Mouse (Mus musculus) lung, embryonic 16.5 days (tissue): Measurements from ENCODE around the gene Atpif1. TPM values are rescaled to one million over a fixed set of nuclear protein-coding genes. Genes with fewer than 3 reads are reported as not detected.
A peak's percentile ranks its signal among the peaks of the same experiment; 100 is the strongest.
"Not testable (repeated sequence)": the region's sequence is repeated elsewhere in the genome, so short reads cannot be mapped to it uniquely, and the experiment has no call there.

Experiments used
- ATAC-seq: fragments of 200-750 bp; cut with Nextera tagmentation; 2 replicates; pipeline ENCODE4 v1.8.0; 2017; ENCODE audit warnings: low read depth, mild to moderate bottlenecking, moderate library complexity
- H3K27ac ChIP-seq: fragments of 300-500 bp; sonication (generic); 2 replicates; pipeline ENCODE4 v1.5.1; 2014; ENCODE audit warnings: mild to moderate bottlenecking, control low read depth, low read length
- H3K27me3 ChIP-seq: fragments of 300-500 bp; sonication (generic); 2 replicates; pipeline ENCODE4 v1.6.1; 2014; ENCODE audit warnings: low read depth, low read length, mixed read lengths; ENCODE audit not compliant: control insufficient read depth, insufficient read depth
- H3K36me3 ChIP-seq: fragments of 300-500 bp; sonication (generic); 2 replicates; pipeline ENCODE4 v1.6.1; 2014; ENCODE audit warnings: low read length; ENCODE audit not compliant: control insufficient read depth, insufficient read depth
- H3K4me1 ChIP-seq: fragments of 300-500 bp; sonication (generic); replicated peaks from 2 replicates; pipeline ENCODE4 v1.6.1; 2014; ENCODE audit warnings: low read length, mixed read lengths; ENCODE audit not compliant: control insufficient read depth, insufficient read depth
- H3K4me2 ChIP-seq: fragments of 300-500 bp; sonication (generic); 2 replicates; pipeline ENCODE4 v1.6.1; 2014; ENCODE audit warnings: low read depth, low read length, control low read depth
- H3K4me3 ChIP-seq: fragments of 300-500 bp; sonication (generic); 2 replicates; pipeline ENCODE4 v1.5.1; 2014; ENCODE audit warnings: mild to moderate bottlenecking, low read length, control low read depth
- H3K9ac ChIP-seq: fragments of 300-500 bp; sonication (generic); 2 replicates; pipeline ENCODE4 v1.6.1; 2014; ENCODE audit warnings: low read length, control low read depth
- H3K9me3 ChIP-seq: fragments of 300-500 bp; sonication (generic); 2 replicates; pipeline ENCODE4 v1.6.1; 2016; ENCODE audit warnings: low read length; ENCODE audit not compliant: control insufficient read depth
- WGBS: fragments of 180-500 bp; shearing (Covaris S2); extraction: QIAGEN DNeasy Blood & Tissue Kit; methylation state at CpG from one replicate; pipeline ENCODE4 v1.1.7; 2014; 5-methylcytosine and 5-hydroxymethylcytosine counted together
- polyA plus RNA-seq: library from polyadenylated mRNA; unstranded; fragments of >200 nt; fragmentation: Nextera tagmentation; extraction: Ambion mirVana; gene quantifications from 2 replicates; pipeline ENCODE4 v1.2.1, GENCODE M21; 2015

Gene Atpif1
- polyA plus RNA-seq, 1 experiment from 2014 or later = 986 TPM

DNA sequence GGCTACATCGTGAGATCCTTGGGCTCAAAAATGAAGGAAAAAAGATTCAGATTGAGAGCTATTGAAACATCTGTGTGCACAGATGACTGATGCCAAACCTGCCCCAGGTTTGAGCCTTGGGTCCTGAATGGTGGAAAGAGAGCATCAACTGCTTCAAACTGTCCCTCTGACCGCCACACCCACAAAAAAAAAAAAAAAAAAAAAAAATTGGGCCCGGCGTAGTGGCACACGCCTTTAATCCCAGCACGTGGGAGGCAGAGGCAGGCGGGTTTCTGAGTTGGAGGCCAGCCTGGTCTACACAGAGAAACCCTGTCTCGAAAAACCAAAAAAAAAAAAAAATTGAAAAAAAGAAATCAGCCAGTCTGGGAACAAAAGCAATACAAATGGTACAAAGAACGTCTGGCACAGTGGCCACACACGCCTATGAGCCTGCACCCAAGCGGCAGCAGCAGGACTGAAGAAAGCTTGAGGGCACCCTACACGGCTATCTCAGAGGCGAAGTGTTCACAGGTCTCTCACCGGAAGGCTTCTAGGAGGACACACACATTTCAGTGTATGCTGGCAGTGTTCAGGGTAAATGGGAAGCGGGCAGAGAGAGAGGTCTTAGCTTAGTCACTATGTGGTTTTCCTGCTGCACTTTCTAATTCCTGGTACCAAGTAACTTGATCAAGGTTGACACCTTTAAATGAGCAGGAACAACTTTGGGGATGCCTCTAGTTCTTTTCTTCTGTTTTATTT, 43.0 kb downstream of the Atpif1 start:
- 90% methylated on average over 14 of the region's 15 CpGs for WGBS
- no peak for ATAC-seq

DNA sequence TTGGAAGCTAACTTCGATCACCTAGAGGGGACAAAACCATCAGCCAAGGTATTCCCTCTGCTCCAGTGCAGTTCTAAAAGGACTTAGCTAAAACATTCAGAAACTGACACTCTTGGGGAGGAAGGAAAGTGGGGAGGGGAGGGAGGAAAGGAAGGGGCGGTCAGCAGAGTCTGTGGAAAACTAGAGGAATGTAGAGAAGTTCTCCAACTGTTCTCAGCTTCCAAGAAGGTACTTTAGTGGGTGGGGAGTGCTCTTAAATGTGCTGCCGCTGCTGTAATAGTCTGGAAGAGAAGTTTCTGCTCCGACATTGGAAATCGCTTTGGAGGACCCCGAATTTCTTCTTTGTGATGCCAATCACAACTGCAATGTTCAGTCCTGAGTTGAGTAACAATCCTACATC, 44.5 kb downstream of the Atpif1 start:
- no peaks in the 10 kb centered on the region for H3K27me3 ChIP-seq
- 0 out of 2 replicates have a peak overlapping the region, but pooled peaks have one; percentile 7 for H3K4me2 ChIP-seq
- H3K27ac ChIP-seq = 0 out of 2 replicates have a peak overlapping the region, but pooled peaks have one; percentile 20
- no peak overlapping the region for H3K4me3 ChIP-seq
- 51% methylated on average over 6 of the region's 6 CpGs for WGBS
- H3K36me3 ChIP-seq = peaks cover 3% of the 10 kb centered on the region; the same call in 1 of the 2 replicates
- H3K9ac ChIP-seq = no peak overlapping the region
- H3K4me1 ChIP-seq = peaks cover 8% of the 10 kb centered on the region
- no peaks in the 10 kb centered on the region for H3K9me3 ChIP-seq
- ATAC-seq = peak; percentile 61; the same call in 1 of the 2 replicates

More for the DNA sequence above, 43.0 kb downstream of the Atpif1 start:
- peaks cover 10% of the 10 kb centered on the region; the same call in 1 of the 2 replicates for H3K36me3 ChIP-seq
- no peak overlapping the region for H3K27ac ChIP-seq
- peaks cover 8% of the 10 kb centered on the region for H3K4me1 ChIP-seq
- no peak overlapping the region for H3K4me3 ChIP-seq
- H3K9me3 ChIP-seq = no peaks in the 10 kb centered on the region
- H3K4me2 ChIP-seq = no peak overlapping the region
- H3K9ac ChIP-seq = no peak overlapping the region
- H3K27me3 ChIP-seq = no peaks in the 10 kb centered on the region

DNA sequence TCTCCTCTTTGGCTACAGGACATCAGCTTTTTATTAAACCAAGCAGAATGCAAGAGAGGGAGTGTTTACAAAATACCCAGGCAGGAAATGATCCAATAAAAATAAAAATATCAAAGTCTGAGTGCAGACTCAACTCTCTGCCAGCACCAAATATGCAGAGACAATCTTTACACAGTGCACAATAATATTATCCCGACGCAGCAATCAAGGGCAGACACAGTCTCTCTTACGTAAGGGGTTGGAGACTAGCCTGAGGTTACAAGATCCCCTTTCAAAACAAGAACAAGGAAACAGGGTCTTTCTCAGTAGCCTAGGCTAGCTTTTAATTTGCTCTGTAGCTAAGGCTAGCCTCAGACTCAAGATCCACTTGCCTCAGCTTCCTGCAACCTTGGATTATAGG, 44.9 kb downstream of the Atpif1 start:
- Histone ChIP-seq H3K9me3 (no peaks in the 10 kb centered on the region), H3K27me3 (no peaks in the 10 kb centered on the region), H3K4me3 (no peak overlapping the region), H3K9ac (peak overlapping the region; percentile 13; the same call in 1 of the 2 replicates), H3K36me3 (peaks cover 3% of the 10 kb centered on the region; the same call in 1 of the 2 replicates), H3K27ac (0 out of 2 replicates have a peak overlapping the region, but pooled peaks have one; percentile 20), H3K4me2 (no peak overlapping the region), H3K4me1 (peaks cover 8% of the 10 kb centered on the region)
- 56% methylated on average over 3 of the region's 3 CpGs for WGBS
- ATAC-seq = no peak

DNA sequence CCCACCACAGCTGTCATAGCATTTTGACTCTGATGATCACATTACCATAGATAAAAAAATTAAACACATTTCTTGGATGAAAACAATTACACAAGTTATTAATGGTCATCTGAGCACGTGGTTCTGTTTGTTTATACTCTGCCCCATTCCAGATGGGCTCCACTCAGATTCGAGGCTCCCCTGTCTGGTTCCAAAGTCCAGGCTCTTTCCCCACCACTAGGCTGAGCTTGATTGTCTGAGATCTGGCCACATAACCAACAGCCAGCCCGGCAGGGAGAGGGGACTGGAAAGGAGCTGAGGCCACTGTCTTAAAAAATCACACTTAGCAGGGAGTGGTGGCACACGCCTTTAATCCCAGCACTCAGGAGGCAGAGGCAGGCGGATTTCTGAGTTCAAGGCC, 48.6 kb downstream of the Atpif1 start:
- H3K27ac ChIP-seq = no peak overlapping the region
- H3K36me3 ChIP-seq = no peaks in the 10 kb centered on the region
- no peak for ATAC-seq
- WGBS = 44% methylated on average over 5 of the region's 5 CpGs
- H3K9me3 ChIP-seq = no peaks in the 10 kb centered on the region
- no peak overlapping the region for H3K4me3 ChIP-seq
- no peak overlapping the region for H3K9ac ChIP-seq
- H3K4me2 ChIP-seq = no peak overlapping the region
- H3K27me3 ChIP-seq = no peaks in the 10 kb centered on the region
- H3K4me1 ChIP-seq = peaks cover 8% of the 10 kb centered on the region; the same call in 1 of the 2 replicates

DNA sequence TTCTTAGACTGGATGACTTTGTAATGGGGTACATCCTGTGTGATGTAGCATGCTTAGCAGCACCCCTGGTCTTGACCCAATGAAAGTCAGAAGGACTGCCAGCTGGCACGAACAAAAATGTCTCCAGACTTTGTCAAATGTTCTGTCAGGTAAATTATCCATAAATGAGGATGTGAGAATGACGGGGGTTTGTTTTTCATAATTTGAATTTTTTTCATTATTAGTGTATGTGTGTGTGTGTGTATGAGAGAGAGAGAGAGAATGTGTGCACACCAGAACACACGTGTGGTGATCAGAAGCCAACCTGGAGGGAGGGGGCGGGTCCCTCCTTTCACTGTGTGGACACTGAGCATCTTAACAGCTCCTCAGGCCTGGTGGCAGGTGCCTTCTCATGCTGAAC, 49.2 kb downstream of the Atpif1 start:
- Histone ChIP-seq H3K27me3 (no peaks in the 10 kb centered on the region), H3K4me2 (no peak overlapping the region), H3K4me3 (no peak overlapping the region), H3K9ac (no peak overlapping the region), H3K27ac (no peak overlapping the region), H3K36me3 (no peaks in the 10 kb centered on the region), H3K9me3 (no peaks in the 10 kb centered on the region), H3K4me1 (peaks cover 6% of the 10 kb centered on the region; the same call in 1 of the 2 replicates)
- ATAC-seq = no peak
- 68% methylated on average over 4 of the region's 4 CpGs for WGBS

DNA sequence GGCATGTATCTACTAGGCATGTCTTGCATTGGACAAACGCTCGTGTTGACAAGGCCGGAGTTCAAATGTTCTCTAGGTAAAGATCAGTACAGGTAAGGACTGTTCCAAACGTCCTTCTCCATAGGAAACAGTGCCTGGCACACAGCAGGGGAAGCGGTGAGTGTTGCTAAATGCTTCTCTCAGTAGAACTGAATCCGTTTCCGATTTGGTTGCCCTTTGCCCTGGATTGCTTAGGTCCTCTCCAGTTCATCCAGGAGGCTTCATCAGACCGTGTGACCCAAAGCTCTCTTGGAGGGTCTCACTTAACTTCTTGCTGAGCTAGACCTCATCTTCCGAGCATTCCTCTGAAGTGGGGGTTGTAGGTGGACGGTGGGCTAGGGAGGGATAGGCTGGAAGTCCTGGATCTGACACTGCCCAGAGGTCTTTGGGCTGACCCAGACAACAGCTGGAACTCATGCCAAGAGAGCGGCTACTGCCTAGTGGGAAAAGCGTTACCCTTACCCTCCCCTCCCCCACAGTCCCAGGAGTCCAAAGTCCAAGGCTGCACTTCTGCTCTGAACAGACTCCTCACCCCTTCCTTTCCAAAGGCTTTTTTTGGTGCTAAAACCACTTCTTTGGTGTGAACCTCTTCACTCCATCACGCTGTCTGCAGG, 50.4 kb downstream of the Atpif1 start:
- Histone ChIP-seq H3K4me3 (no peak overlapping the region), H3K4me1 (no peaks in the 10 kb centered on the region), H3K9me3 (no peaks in the 10 kb centered on the region), H3K27me3 (no peaks in the 10 kb centered on the region), H3K9ac (no peak overlapping the region), H3K27ac (no peak overlapping the region), H3K4me2 (no peak overlapping the region), H3K36me3 (no peaks in the 10 kb centered on the region)
- ATAC-seq = no peak
- WGBS = 61% methylated on average over 13 of the region's 13 CpGs

DNA sequence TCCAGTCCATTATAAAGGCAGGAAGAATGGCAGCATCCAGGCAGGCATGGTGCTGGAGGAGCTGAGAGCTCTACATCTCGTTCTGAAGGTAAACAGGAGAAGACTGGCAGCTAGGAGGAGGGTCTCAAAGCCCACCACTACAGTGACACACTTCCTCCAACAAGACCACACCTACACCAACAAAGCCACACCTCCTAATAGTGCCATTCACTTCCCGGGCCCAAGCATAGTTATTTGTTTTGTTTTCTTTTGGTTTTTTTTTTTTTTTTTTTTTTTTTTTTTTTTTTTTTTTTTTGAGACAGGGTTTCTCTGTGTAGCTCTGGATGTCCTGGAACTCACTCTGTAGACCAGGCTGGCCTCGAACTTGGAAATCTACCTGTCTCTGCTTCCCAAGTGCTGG, 51.4 kb downstream of the Atpif1 start:
- H3K27me3 ChIP-seq, ATAC-seq, H3K27ac ChIP-seq, H3K9ac ChIP-seq, H3K36me3 ChIP-seq, H3K4me2 ChIP-seq, H3K4me3 ChIP-seq, H3K9me3 ChIP-seq, H3K4me1 ChIP-seq: not testable (repeated sequence)
- 47% methylated on average over 3 of the region's 3 CpGs for WGBS

Other genes with a start within 250 kb of the Atpif1 start
- gene Rab42, start 230.3 kb downstream of the Atpif1 start, polyA plus RNA-seq = 2.1 and 2.5 TPM in 2 replicates
- gene Trnau1ap, start 204.1 kb downstream of the Atpif1 start, polyA plus RNA-seq = 67.0 TPM in 2 replicates
- 73.0 and 73.9 TPM in 2 replicates for gene Rcc1, start 180.1 kb downstream of the Atpif1 start, polyA plus RNA-seq
- 20.1 and 20.8 TPM in 2 replicates for gene Phactr4, start 111.2 kb downstream of the Atpif1 start, polyA plus RNA-seq
- gene Med18, start 69.7 kb downstream of the Atpif1 start, polyA plus RNA-seq = 22.6 and 24.8 TPM in 2 replicates
- 10.6 and 12.3 TPM in 2 replicates for gene Sesn2, start 23.2 kb downstream of the Atpif1 start, polyA plus RNA-seq
- gene Dnajc8, start 1.9 kb upstream of the Atpif1 start, polyA plus RNA-seq = 159 and 171 TPM in 2 replicates
- 1.1 and 1.2 TPM in 2 replicates for gene Ptafr, start 30.4 kb upstream of the Atpif1 start, polyA plus RNA-seq
- gene Eya3, start 105.3 kb upstream of the Atpif1 start, polyA plus RNA-seq = 26.0 and 28.1 TPM in 2 replicates
- 6.6 and 6.8 TPM in 2 replicates for gene Xkr8, start 198.9 kb upstream of the Atpif1 start, polyA plus RNA-seq
- gene Smpdl3b, start 223.6 kb upstream of the Atpif1 start, polyA plus RNA-seq = 6.0 and 6.2 TPM in 2 replicates
- gene Rpa2, start 234.7 kb upstream of the Atpif1 start, polyA plus RNA-seq = 97.9 and 103 TPM in 2 replicates